Mouse (Mus musculus) bone marrow macrophage, adult 2 months (primary cell): ENCODE results near the gene Tnrc18.

ENCODE experiments used
- CTCF ChIP-seq: IDR thresholded peaks from 2 replicates; pipeline ENCODE4 v1.5.1; 2012; ENCODE audit warnings: low read depth, mild to moderate bottlenecking, low read length, moderate library complexity
- POLR2A ChIP-seq: IDR thresholded peaks from 2 replicates; pipeline ENCODE4 v1.6.1; 2012; ENCODE audit warnings: mild to moderate bottlenecking, low read depth, low read length, borderline replicate concordance

- TF ChIP-seq POLR2A (no peak), CTCF (no peak)
These were observed 36.9 kb downstream of the Tnrc18 start for GRCm38 (mm10) chr5:142780579-142780978.
